Mouse (Mus musculus): ENCODE measurements around the gene Cdk5rap2. TPM values are rescaled to one million over a fixed set of nuclear protein-coding genes. Genes with fewer than 3 reads are reported as not detected.

Cdk5rap2 gene
- polyA plus RNA-seq, 1 experiment from 2014 or later: 25.4 TPM

- Histone ChIP-seq H3K27ac (peak overlapping the region; percentile 22; the same call in 1 of the 2 replicates), H3K27me3 (no peaks in the 10 kb centered on the region), H3K9me3 (no peaks in the 10 kb centered on the region), H3K9ac (no peak overlapping the region), H3K4me2 (replicated peaks) (no peak overlapping the region; the same call in 1 of the 2 replicates), H3K4me3 (no peak overlapping the region), H3K36me3 (peaks cover 38% of the 10 kb centered on the region), H3K4me1 (peaks cover 60% of the 10 kb centered on the region)
- no peak for ATAC-seq (ENCODE audit: low FRiP score, low read depth)
- 72% methylated on average over 5 of the region's 5 CpGs for WGBS
Measured at GRCm38 (mm10) chr4:70396701-70397100, 13.5 kb downstream of the Cdk5rap2 start.

- no peaks in the 10 kb centered on the region for H3K27me3 ChIP-seq
- H3K27ac ChIP-seq: no peak overlapping the region
- WGBS: 79% methylated on average over 2 of the region's 2 CpGs
Measured at GRCm38 (mm10) chr4:70394736-70395135, 15.5 kb downstream of the Cdk5rap2 start.

DNA sequence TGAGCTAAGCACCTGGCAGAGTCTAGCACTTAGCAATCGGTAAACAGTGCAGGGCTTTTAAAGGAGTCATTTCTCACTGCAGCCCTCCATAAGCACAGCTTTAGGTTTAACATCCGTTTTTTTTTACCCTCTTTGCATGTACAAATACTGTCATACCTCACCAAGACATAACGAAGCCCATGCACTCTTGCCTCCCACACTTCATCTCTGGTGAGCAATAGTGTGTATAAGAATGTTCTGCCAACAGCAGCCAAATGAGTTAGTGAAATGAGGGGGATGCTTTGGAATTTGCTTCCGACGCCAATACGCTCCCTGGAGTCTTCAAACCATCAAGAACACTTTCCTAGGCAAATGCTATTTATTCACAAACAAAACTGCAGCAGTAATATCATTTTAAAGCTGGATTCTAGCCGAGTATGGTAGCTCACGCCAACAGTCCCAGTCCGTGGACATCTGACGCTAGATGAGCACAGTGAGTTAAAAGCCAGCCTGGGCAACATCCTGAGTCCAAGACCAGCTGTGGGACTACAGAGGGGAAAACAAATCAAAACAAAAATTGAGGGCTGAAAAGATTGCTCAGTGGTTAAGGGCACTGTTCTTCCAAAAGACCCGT, 18.4 kb downstream of the Cdk5rap2 start:
- no peaks in the 10 kb centered on the region for H3K9me3 ChIP-seq
- WGBS: 80% methylated on average over 11 of the region's 11 CpGs
- no peak overlapping the region for H3K4me2 ChIP-seq (replicated peaks)
- H3K4me3 ChIP-seq: no peak overlapping the region
- no peak for ATAC-seq (ENCODE audit: low FRiP score, low read depth)
- H3K9ac ChIP-seq: no peak overlapping the region
- no peaks in the 10 kb centered on the region for H3K27me3 ChIP-seq
- H3K27ac ChIP-seq: peak overlapping the region; percentile 28; the same call in 1 of the 2 replicates
- H3K36me3 ChIP-seq: peaks cover 17% of the 10 kb centered on the region
- H3K4me1 ChIP-seq: peaks cover 55% of the 10 kb centered on the region

More at GRCm38 (mm10) chr4:70394736-70395135, 15.5 kb downstream of the Cdk5rap2 start:
- peaks cover 26% of the 10 kb centered on the region for H3K36me3 ChIP-seq
- no peaks in the 10 kb centered on the region for H3K9me3 ChIP-seq
- no peak overlapping the region for H3K4me3 ChIP-seq
- H3K4me1 ChIP-seq: peaks cover 73% of the 10 kb centered on the region
- H3K4me2 ChIP-seq (replicated peaks): no peak overlapping the region
- ATAC-seq (ENCODE audit: low FRiP score, low read depth): no peak
- no peak overlapping the region for H3K9ac ChIP-seq

DNA sequence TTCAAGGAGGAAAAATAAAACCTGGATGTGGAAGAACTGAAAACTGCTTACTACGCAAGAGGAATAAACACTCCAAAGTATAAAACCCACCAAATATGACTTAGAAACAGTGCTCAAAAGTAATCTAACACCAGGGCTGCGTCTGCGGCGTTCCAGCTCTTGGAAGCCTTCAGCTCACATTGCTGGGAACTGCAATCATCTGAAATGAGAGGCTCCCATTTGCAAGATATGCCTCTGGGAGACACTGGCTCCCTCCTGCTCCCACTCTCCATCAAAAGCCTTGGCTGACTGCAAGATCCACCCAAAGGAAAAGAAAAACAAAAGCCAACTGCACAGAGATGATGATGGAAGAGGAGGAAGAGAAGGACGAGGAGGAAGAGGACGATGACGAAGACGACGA, 19.2 kb downstream of the Cdk5rap2 start:
- Histone ChIP-seq H3K27ac (peak overlapping the region; percentile 28; the same call in 1 of the 2 replicates), H3K4me1 (peaks cover 50% of the 10 kb centered on the region), H3K9ac (no peak overlapping the region), H3K4me2 (replicated peaks) (no peak overlapping the region), H3K36me3 (peaks cover 17% of the 10 kb centered on the region), H3K4me3 (no peak overlapping the region), H3K9me3 (no peaks in the 10 kb centered on the region), H3K27me3 (no peaks in the 10 kb centered on the region)
- WGBS: 84% methylated on average over 9 of the region's 9 CpGs
- no peak for ATAC-seq (ENCODE audit: low FRiP score, low read depth)

- 80% methylated on average over 5 of the region's 5 CpGs for WGBS
- peaks cover 4% of the 10 kb centered on the region; the same call in 1 of the 2 replicates for H3K36me3 ChIP-seq
- no peak overlapping the region for H3K9ac ChIP-seq
- H3K4me3 ChIP-seq: no peak overlapping the region
- no peak overlapping the region for H3K4me2 ChIP-seq (replicated peaks)
- no peak overlapping the region for H3K27ac ChIP-seq
- ATAC-seq (ENCODE audit: low FRiP score, low read depth): no peak
- no peaks in the 10 kb centered on the region for H3K9me3 ChIP-seq
- peaks cover 23% of the 10 kb centered on the region for H3K4me1 ChIP-seq
- H3K27me3 ChIP-seq: no peaks in the 10 kb centered on the region
Measured at GRCm38 (mm10) chr4:70386206-70386605, 24.0 kb downstream of the Cdk5rap2 start.

GRCm38 (mm10) chr4:70377359-70377758, 32.9 kb downstream of the Cdk5rap2 start:
- 84% methylated on average over 4 of the region's 4 CpGs for WGBS
- no peak overlapping the region for H3K27ac ChIP-seq
- no peak for ATAC-seq (ENCODE audit: low FRiP score, low read depth)

GRCm38 (mm10) chr4:70365061-70365858, 45.0 kb downstream of the Cdk5rap2 start:
- 52% methylated on average over 11 of the region's 11 CpGs for WGBS
- H3K36me3 ChIP-seq: peaks cover 32% of the 10 kb centered on the region
- no peak overlapping the region for H3K4me2 ChIP-seq (replicated peaks)
- H3K4me1 ChIP-seq: peaks cover 16% of the 10 kb centered on the region
- no peak overlapping the region for H3K9ac ChIP-seq
- H3K4me3 ChIP-seq: no peak overlapping the region
- peak overlapping the region; percentile 44; the same call in 1 of the 2 replicates for H3K27ac ChIP-seq
- ATAC-seq (ENCODE audit: low FRiP score, low read depth): peak; percentile 54; the same call in 1 of the 2 replicates
- H3K27me3 ChIP-seq: no peaks in the 10 kb centered on the region
- no peaks in the 10 kb centered on the region for H3K9me3 ChIP-seq

More at GRCm38 (mm10) chr4:70377359-70377758, 32.9 kb downstream of the Cdk5rap2 start:
- Histone ChIP-seq H3K27me3 (no peaks in the 10 kb centered on the region), H3K4me2 (replicated peaks) (no peak overlapping the region), H3K4me3 (no peak overlapping the region), H3K9me3 (no peaks in the 10 kb centered on the region), H3K36me3 (peaks cover 40% of the 10 kb centered on the region), H3K4me1 (no peaks in the 10 kb centered on the region), H3K9ac (no peak overlapping the region)

DNA sequence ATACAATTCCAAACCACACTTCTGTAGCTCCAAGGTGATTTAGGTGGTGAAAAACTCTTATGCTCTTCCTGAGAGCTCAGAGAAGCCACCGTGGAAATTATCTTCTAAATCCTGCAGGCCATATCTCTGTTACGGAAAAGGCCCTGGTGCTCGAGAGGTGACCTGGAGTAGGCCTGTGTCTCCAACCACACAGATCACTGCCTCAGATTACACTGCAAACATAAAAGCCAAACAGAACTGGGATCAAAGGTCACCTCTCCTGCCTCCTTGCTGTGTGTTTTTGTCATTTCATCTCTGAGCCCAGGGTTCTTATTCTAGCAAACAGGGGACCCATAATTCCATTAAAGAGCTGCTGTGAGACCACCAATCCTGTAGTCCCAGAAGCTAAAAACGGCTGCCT, 48.9 kb downstream of the Cdk5rap2 start:
- peaks cover 67% of the 10 kb centered on the region for H3K36me3 ChIP-seq
- no peak overlapping the region for H3K4me3 ChIP-seq
- WGBS: 66% methylated on average over 4 of the region's 4 CpGs
- H3K9me3 ChIP-seq: no peaks in the 10 kb centered on the region
- H3K9ac ChIP-seq: no peak overlapping the region
- H3K27me3 ChIP-seq: no peaks in the 10 kb centered on the region
- ATAC-seq (ENCODE audit: low FRiP score, low read depth): no peak
- peaks cover 16% of the 10 kb centered on the region for H3K4me1 ChIP-seq
- no peak overlapping the region for H3K27ac ChIP-seq
- H3K4me2 ChIP-seq (replicated peaks): no peak overlapping the region

DNA sequence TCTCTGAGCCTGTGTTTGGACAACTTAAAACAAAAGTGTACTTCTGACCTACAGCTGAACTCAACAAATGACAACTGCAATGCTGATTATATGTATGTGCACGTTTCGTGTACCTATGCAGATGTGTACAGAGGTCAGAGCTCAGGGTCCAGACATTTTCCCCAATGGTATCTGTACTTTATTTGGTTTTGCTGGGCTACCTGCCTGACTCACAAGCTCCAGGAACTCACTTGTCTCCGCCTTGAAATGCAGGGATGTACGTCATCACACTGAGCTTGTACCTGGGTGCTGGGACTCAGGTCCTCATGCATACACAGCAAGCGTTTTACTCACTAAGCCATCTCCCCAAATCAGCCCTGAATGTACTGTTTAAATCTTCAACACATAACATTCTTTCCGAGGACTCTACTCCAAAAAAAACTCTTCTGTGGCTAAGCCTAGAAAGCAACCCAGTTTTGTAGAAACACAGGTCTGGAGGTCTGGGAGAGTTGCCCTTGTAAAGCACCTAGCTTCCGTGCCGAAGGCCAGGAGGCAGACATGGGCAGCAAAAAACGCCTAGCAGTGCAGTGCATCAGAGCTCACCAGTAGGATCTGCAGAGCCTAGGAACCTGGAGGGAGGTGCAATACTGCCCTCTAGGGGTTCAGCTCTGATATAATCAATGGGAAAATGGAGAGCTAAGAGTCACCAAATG, 54.4 kb downstream of the Cdk5rap2 start:
- Histone ChIP-seq H3K4me2 (replicated peaks) (no peak overlapping the region), H3K9me3 (no peaks in the 10 kb centered on the region), H3K4me3 (no peak overlapping the region), H3K9ac (no peak overlapping the region), H3K27me3 (no peaks in the 10 kb centered on the region), H3K27ac (no peak overlapping the region), H3K4me1 (no peaks in the 10 kb centered on the region), H3K36me3 (peaks cover 87% of the 10 kb centered on the region)
- WGBS: 70% methylated on average over 9 of the region's 9 CpGs
- peak; percentile 70; the same call in 1 of the 2 replicates for ATAC-seq (ENCODE audit: low FRiP score, low read depth)

DNA sequence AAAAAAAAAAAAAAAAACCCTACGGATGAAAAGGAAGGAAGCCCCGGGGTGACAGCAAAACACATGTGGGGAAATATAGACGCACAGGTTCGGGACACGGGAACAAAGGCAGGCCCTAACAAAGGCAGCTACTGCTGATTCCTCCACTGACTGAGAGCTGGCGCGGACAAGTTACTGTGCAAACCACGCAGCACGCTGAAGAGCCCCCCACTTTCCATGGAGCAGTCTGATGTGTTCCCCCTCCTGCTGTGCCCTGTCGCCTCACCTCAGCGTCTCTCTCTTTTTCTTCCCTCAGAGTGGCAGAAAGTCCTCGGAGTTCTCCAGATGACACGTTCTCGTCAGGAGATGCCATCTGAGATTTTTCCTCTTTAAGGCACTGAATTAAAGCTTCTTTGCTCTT, 55.8 kb downstream of the Cdk5rap2 start:
- Histone ChIP-seq H3K9ac (no peak overlapping the region), H3K27ac (no peak overlapping the region), H3K4me3 (no peak overlapping the region), H3K27me3 (no peaks in the 10 kb centered on the region), H3K9me3 (no peaks in the 10 kb centered on the region), H3K36me3 (peaks cover 81% of the 10 kb centered on the region), H3K4me2 (replicated peaks) (no peak overlapping the region), H3K4me1 (no peaks in the 10 kb centered on the region)
- 91% methylated on average over 14 of the region's 14 CpGs for whole genome bisulfite sequencing
- no peak for ATAC-seq (ENCODE audit: low FRiP score, low read depth)

DNA sequence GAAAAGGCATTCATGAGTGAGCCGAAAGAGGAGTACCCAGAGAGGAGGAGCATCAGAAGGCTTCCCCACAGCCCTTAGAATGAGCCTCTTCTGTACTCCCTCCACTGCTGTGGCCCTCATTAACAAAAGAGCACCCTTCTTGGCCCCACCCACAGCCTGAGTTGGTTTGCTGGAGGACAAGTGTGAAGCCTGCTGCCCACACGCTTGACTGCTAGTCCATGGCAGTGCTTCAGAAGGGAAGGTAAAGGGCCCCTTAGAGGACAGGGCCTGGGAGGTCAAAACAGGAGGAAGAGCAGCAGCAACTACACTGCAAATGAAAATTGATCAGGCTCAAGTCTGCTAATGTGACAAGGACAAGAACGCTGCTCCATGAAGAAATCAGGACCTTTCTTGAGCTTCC, 56.6 kb downstream of the Cdk5rap2 start:
- Histone ChIP-seq H3K36me3 (peaks cover 81% of the 10 kb centered on the region), H3K4me3 (no peak overlapping the region), H3K27me3 (no peaks in the 10 kb centered on the region), H3K4me2 (replicated peaks) (no peak overlapping the region), H3K9me3 (no peaks in the 10 kb centered on the region), H3K4me1 (no peaks in the 10 kb centered on the region), H3K27ac (no peak overlapping the region), H3K9ac (no peak overlapping the region)
- ATAC-seq (ENCODE audit: low FRiP score, low read depth): no peak
- WGBS: 91% methylated on average over 3 of the region's 3 CpGs

All from limb, embryonic 13.5 days (tissue).